Mouse (Mus musculus) embryonic facial prominence, embryonic 13.5 days (tissue): ENCODE results near the gene Clca3b. TPM values are rescaled to one million over a fixed set of nuclear protein-coding genes. Genes with fewer than 3 reads are reported as not detected.
"Not testable (repeated sequence)": the region's sequence is repeated elsewhere in the genome, so short reads cannot be mapped to it uniquely, and the experiment has no call there.

ENCODE experiments used
- ATAC-seq: fragments of 200-750 bp; cut with Nextera tagmentation; 2 replicates; pipeline ENCODE4 v1.8.0; 2017; ENCODE audit warnings: low read depth; ENCODE audit not compliant: insufficient number of reproducible peaks, insufficient read depth, low FRiP score, low TSS enrichment
- H3K27ac ChIP-seq: fragments of 300-500 bp; sonication (generic); 2 replicates; pipeline ENCODE4 v1.5.1; 2015; ENCODE audit warnings: moderate library complexity, mild to moderate bottlenecking, inconsistent platforms
- H3K27me3 ChIP-seq: fragments of 300-500 bp; sonication (generic); 2 replicates; pipeline ENCODE4 v1.6.1; 2015; ENCODE audit warnings: mild to moderate bottlenecking, inconsistent platforms
- H3K36me3 ChIP-seq: fragments of 300-500 bp; sonication (generic); 2 replicates; pipeline ENCODE4 v1.6.1; 2015; ENCODE audit warnings: mild to moderate bottlenecking, inconsistent platforms
- H3K4me1 ChIP-seq: fragments of 300-500 bp; sonication (generic); 2 replicates; pipeline ENCODE4 v1.6.1; 2015; ENCODE audit warnings: inconsistent platforms
- H3K4me2 ChIP-seq: fragments of 300-500 bp; sonication (generic); 2 replicates; pipeline ENCODE4 v1.6.1; 2015; ENCODE audit warnings: moderate library complexity, mild to moderate bottlenecking, inconsistent platforms
- H3K4me3 ChIP-seq: fragments of 300-500 bp; sonication (generic); 2 replicates; pipeline ENCODE4 v1.5.1; 2015; ENCODE audit warnings: mild to moderate bottlenecking, inconsistent platforms
- H3K9ac ChIP-seq: fragments of 300-500 bp; sonication (generic); 2 replicates; pipeline ENCODE4 v1.6.1; 2015; ENCODE audit warnings: mild to moderate bottlenecking, inconsistent platforms
- H3K9me3 ChIP-seq: fragments of 300-500 bp; sonication (generic); 2 replicates; pipeline ENCODE4 v1.6.1; 2016; ENCODE audit warnings: inconsistent platforms
- WGBS: fragments of 180-500 bp; shearing (Covaris S2); methylation state at CpG from one replicate; pipeline ENCODE4 v1.1.7; 2015; ENCODE audit warnings: mixed read lengths; 5-methylcytosine and 5-hydroxymethylcytosine counted together
- polyA plus RNA-seq: library from polyadenylated mRNA; unstranded; fragments of >200 nt; fragmentation: Nextera tagmentation; extraction: Ambion mirVana; gene quantifications from 2 replicates; pipeline ENCODE4 v1.2.1, GENCODE M21; 2015

The Clca3b gene
- not detected in 2 replicates for polyA plus RNA-seq

DNA sequence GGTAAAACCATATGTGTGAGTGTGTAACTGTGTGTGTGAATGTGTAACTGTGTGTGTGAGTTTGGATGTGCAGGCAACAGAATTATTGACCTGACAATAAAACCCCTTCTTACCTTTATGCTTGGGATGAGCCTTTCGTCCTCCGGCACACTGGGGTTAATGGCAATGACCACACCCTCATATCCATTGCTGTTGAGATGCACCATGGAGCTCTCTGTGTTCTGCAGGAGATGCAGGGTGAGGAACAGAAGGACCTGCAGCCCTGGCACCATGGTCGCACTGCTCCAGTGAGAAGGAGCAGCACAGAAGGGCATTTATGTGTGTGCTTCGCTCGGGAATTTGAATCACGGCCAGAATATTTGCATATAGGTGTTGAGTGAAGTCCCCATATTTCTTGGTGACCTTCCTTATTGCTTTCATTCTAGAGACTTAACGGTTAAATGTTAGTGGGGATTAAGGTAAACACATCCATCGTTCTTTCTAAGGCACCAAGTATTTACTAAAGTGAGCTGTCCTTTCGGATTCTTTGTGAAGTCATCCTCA lies at the start of gene Clca3b:
Clca3b (minus strand) TSS at position 344 of the 543 bp plus-strand sequence.
- not testable (repeated sequence) for H3K4me2 ChIP-seq, H3K4me1 ChIP-seq, H3K4me3 ChIP-seq, H3K27me3 ChIP-seq, H3K27ac ChIP-seq, H3K9ac ChIP-seq, ATAC-seq, H3K9me3 ChIP-seq, H3K36me3 ChIP-seq
- WGBS = 84% methylated on average over 9 of the region's 9 CpGs

DNA sequence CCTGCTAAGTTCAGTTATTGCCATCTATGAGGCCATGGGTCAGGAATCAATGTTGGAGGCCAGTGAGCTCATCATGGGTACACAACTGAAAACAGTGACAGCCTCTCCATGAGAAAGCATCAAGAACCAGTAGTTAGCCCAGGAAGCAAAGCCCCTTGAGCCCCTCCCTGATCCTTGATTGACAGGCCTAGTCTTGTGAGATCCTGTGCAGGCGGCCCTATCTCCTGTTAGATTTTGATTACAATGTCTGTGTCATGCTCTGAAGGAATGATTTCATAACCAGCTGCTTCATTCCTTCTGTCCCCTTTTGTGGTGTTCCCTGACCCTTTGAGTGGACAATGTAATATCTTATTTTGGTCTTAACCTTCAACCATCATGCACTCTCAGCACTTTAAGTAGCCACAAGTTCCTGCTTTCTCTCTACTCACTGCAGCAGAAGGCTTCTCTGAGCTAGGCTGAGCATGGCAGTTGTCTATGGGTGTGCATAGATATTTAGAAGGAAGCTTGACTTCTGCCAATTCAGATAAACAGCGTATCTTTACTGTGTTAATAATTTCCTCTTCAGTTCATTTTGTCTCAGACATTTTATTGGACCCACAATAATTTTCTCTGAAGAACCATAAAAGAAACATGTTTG lies 48.0 kb upstream of the Clca3b start:
- Histone ChIP-seq H3K27me3 (no peaks in the 10 kb centered on the region), H3K4me1 (no peaks in the 10 kb centered on the region), H3K4me3 (no peak overlapping the region)

DNA sequence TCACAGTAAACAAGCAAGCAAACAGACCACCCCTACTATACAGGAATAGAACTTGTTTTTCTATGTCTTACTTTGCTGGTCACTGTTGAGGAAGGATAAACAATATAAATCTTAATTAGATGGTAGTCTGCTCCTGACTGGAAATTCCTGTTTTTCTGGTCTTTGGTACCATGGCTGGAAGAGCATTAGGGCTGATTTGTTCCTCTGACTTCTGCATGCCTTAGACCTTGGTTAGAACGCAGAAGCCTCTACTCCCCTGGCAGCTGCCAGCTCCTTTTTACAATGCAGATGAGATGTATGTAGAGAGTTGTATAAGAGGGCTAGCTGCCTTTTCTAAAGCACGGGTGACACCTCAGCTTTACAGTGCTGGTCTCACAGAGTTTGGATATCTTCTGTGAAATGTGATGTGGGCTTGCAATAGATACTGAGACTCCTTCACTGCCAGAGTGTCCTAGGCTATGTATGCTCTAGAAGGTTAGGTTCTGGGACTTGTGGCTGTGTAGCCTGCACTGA lies 41.1 kb upstream of the Clca3b start:
- 62% methylated on average over 2 of the region's 2 CpGs for WGBS
- no peaks in the 10 kb centered on the region for H3K4me1 ChIP-seq

More for the DNA sequence above, 48.0 kb upstream of the Clca3b start:
- Histone ChIP-seq H3K36me3 (no peaks in the 10 kb centered on the region), H3K9me3 (no peaks in the 10 kb centered on the region), H3K9ac (no peak overlapping the region), H3K4me2 (no peak overlapping the region), H3K27ac (no peak overlapping the region)
- WGBS = 88% methylated on average over 2 of the region's 2 CpGs
- no peak for ATAC-seq

DNA sequence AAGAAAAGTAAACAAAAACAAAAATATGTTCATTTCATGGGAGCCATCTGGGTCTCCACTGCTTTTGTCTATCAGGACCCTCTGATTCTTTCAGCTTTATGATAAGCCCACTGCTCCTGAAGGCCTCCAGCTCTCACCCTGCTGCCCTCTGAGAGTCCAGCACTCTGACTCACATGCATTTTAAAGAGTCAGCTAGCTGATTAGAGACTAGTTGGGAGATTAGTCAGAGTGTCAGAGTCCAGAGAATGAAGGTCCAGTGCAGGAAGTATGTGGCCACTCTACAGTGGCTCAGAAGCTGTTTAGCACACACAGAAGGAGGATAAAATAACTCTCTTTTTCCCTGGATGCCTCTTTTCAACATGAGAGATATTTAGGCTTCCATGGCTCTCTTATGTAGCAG lies 37.8 kb upstream of the Clca3b start:
- no peak overlapping the region for H3K4me2 ChIP-seq
- H3K9ac ChIP-seq = no peak overlapping the region
- H3K27ac ChIP-seq = no peak overlapping the region
- ATAC-seq = no peak
- H3K9me3 ChIP-seq = no peaks in the 10 kb centered on the region
- no peaks in the 10 kb centered on the region for H3K4me1 ChIP-seq
- no peak overlapping the region for H3K4me3 ChIP-seq
- no peaks in the 10 kb centered on the region for H3K27me3 ChIP-seq
- H3K36me3 ChIP-seq = no peaks in the 10 kb centered on the region

More for the DNA sequence above, 41.1 kb upstream of the Clca3b start:
- Histone ChIP-seq H3K9ac (no peak overlapping the region), H3K27ac (no peak overlapping the region), H3K36me3 (no peaks in the 10 kb centered on the region), H3K27me3 (no peaks in the 10 kb centered on the region), H3K9me3 (no peaks in the 10 kb centered on the region), H3K4me2 (no peak overlapping the region), H3K4me3 (no peak overlapping the region)
- ATAC-seq = no peak

DNA sequence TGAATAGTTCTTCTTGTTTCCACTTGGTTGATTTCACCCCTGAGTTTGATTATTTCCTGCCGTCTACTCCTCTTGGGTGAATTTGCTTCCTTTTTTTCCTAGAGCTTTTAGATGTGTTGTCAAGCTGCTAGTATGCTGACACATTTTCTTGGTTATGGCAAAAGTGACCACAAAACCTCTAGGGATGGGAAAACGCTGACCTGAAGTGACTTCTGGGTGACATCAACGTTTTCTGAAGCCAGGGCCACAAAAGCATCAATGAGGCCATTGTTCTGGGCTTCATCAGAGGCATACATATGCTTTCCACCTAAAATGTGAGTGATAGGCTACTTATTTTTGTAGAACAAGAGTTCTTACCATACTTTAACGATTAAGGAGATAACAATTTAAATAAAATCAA lies 22.9 kb upstream of the Clca3b start:
- H3K9ac ChIP-seq, H3K27ac ChIP-seq, H3K4me3 ChIP-seq, H3K4me2 ChIP-seq, H3K27me3 ChIP-seq, H3K36me3 ChIP-seq, H3K9me3 ChIP-seq, ATAC-seq, H3K4me1 ChIP-seq: not testable (repeated sequence)
- WGBS = 28% methylated on average over 4 of the region's 4 CpGs

DNA sequence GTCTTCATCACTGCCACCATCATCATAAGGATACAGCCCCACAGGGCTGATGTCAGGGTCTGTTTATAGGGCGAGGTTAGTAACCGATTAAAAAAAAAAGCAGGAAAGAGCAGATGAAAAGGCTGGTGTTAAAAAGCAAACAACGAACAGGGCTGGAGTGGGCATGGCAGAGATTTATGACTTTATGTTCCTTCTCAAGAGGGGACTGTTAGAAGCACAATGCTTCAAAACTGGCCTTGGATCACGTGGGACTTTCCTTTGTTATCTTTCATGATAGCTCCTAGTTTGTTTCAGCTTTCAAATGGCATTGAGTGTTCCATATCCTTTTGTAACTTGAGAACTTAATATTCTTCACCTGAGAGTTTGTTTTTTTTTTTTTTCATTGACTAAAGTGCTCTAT lies 427 bp upstream of the Clca3b start:
- ATAC-seq = no peak
- H3K9ac ChIP-seq = no peak overlapping the region
- no peak overlapping the region for H3K4me3 ChIP-seq
- H3K4me1 ChIP-seq = no peaks in the 10 kb centered on the region
- WGBS = 64% methylated on average over 4 of the region's 4 CpGs
- no peak overlapping the region for H3K27ac ChIP-seq
- H3K4me2 ChIP-seq = no peak overlapping the region
- H3K36me3 ChIP-seq = no peaks in the 10 kb centered on the region
- H3K9me3 ChIP-seq = no peaks in the 10 kb centered on the region
- H3K27me3 ChIP-seq = no peaks in the 10 kb centered on the region

DNA sequence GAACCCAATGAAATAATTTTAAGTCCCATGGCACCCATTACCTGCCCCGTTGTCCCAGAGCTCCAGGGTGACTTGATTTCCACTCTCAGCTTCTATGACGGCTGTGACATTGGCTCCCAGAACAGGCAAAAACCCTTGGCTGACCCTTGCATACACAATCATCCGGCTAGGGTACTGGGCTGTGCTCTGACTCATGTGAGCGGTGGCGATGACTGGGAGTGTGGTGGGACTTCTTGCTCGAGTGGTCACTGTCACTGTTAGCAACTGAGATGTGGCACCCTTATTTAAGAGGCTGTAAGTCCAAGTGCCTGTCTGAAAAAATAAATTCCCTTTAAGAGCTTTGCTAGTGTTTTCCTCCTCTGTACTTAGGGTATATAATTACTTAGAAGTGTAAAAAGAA lies 21.9 kb downstream of the Clca3b start:
- ATAC-seq = no peak
- Histone ChIP-seq H3K9me3 (no peaks in the 10 kb centered on the region), H3K27me3 (no peaks in the 10 kb centered on the region), H3K4me1 (no peaks in the 10 kb centered on the region), H3K27ac (no peak overlapping the region), H3K4me2 (no peak overlapping the region), H3K9ac (no peak overlapping the region), H3K4me3 (no peak overlapping the region), H3K36me3 (no peaks in the 10 kb centered on the region)
- WGBS = 83% methylated on average over 6 of the region's 6 CpGs

DNA sequence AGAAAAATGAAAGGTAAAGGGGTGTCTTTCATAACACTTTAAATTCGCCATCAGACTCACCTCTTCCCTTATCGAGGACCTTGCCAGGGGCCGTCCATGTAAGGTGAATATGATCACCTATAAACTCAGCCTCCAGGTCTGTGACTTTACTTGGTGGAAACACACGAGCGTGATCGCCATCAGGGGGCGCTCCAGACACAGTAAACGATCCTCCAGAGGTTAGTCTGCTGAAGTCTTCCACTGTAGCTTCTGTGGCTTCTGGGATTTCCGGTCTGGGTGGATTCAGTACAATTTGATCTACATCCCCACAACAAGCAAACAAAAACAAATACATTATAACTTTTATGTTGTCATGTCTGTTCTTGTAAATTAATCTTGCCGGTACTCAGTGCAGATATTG lies 24.0 kb downstream of the Clca3b start:
- no peaks in the 10 kb centered on the region for H3K4me1 ChIP-seq
- no peaks in the 10 kb centered on the region for H3K9me3 ChIP-seq
- no peaks in the 10 kb centered on the region for H3K27me3 ChIP-seq
- H3K27ac ChIP-seq = no peak overlapping the region
- no peak for ATAC-seq
- WGBS = 11% methylated on average over 10 of the region's 10 CpGs
- no peak overlapping the region for H3K4me3 ChIP-seq
- no peak overlapping the region for H3K9ac ChIP-seq
- H3K36me3 ChIP-seq = no peaks in the 10 kb centered on the region
- no peak overlapping the region for H3K4me2 ChIP-seq

DNA sequence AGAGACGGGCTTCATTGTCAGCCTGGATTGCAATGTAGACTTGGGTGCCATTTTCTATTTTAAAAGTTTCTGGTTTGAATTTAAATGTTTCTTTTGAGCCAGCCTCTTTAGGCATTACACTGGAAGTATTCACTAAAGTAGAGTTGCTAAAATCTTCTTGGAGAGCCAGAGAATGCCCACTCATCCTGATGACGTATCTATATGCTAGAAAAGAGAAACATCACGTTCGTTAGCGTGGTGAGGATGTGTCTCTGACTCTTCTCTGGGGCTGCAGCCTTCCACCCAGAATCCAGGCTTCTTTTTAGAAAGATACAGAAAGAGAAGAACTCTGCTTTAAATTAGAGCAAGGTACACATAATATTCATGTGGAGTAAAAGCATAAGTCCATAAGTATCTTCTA lies 25.8 kb downstream of the Clca3b start:
- no peaks in the 10 kb centered on the region for H3K36me3 ChIP-seq
- ATAC-seq = no peak
- no peak overlapping the region for H3K9ac ChIP-seq
- no peaks in the 10 kb centered on the region for H3K9me3 ChIP-seq
- 77% methylated on average over 5 of the region's 5 CpGs for WGBS
- no peak overlapping the region for H3K27ac ChIP-seq
- no peaks in the 10 kb centered on the region for H3K4me1 ChIP-seq
- H3K4me2 ChIP-seq = no peak overlapping the region
- H3K4me3 ChIP-seq = no peak overlapping the region
- no peaks in the 10 kb centered on the region for H3K27me3 ChIP-seq

DNA sequence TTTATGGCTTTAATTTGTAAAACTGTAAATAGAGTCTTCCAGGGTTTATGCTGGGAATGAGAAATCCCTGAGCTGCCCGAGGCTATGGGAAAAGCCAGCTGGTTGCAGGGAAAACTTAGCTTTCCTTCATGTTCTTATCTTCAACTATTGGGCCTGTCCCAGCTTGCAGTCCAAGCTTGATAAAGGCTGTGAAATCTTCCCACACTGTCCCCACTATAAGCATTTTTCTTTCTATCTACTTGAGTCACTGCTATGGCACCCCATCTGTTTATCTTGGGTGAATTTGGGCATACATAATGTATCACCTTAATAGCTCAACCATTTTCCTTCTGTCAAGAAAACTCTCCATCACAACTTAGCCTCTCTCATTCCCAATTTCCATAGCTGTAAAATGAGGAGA lies 28.5 kb downstream of the Clca3b start:
- H3K4me3 ChIP-seq = no peak overlapping the region
- no peak overlapping the region for H3K9ac ChIP-seq
- 71% methylated on average over 1 of the region's 1 CpGs for WGBS
- no peaks in the 10 kb centered on the region for H3K4me1 ChIP-seq
- no peaks in the 10 kb centered on the region for H3K27me3 ChIP-seq
- no peak overlapping the region for H3K27ac ChIP-seq
- ATAC-seq = no peak
- H3K9me3 ChIP-seq = no peaks in the 10 kb centered on the region
- H3K36me3 ChIP-seq = no peaks in the 10 kb centered on the region
- H3K4me2 ChIP-seq = no peak overlapping the region

DNA sequence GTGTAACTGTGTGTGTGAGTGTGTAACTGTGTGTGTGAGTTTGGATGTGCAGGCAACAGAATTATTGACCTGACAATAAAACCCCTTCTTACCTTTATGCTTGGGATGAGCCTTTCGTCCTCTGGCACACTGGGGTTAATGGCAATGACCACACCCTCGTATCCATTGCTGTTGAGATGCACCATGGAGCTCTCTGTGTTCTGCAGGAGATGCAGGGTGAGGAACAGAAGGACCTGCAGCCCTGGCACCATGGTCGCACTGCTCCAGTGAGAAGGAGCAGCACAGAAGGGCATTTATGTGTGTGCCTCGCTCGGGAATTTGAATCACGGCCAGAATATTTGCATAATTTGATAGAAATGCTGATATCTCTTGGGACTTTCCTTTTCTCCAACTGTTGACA lies 29.9 kb downstream of the Clca3b start, which contains the start of gene Clca3a2:
Clca3a2 (minus strand) TSS at position 276 of the 400 bp plus-strand sequence.
- 77% methylated on average over 6 of the region's 6 CpGs for WGBS
- not testable (repeated sequence) for H3K4me2 ChIP-seq, H3K9me3 ChIP-seq, H3K4me1 ChIP-seq, H3K4me3 ChIP-seq, H3K9ac ChIP-seq, ATAC-seq, H3K27ac ChIP-seq, H3K36me3 ChIP-seq, H3K27me3 ChIP-seq

DNA sequence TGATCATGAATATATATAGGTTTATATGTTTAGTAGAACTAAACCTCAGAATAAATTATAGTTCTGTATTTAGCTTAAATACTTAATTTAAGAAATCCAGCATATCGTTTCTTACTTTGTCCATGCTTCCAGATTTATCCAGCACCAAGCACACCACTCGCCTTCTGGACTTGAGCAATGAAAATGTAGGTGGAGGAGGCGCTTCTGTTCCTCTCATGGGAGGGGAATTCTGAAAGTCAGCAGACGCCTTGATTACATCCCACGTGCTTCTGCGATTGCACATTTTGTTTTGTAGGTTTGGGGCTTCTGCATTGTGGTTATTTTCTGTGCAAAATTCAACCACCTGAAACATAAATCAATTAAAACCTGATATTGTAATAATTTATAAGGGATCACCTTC lies 35.8 kb downstream of the Clca3b start:
- H3K4me1 ChIP-seq, H3K36me3 ChIP-seq, H3K27ac ChIP-seq, H3K4me3 ChIP-seq, H3K9ac ChIP-seq, H3K27me3 ChIP-seq, H3K4me2 ChIP-seq, H3K9me3 ChIP-seq, ATAC-seq: not testable (repeated sequence)
- 88% methylated on average over 6 of the region's 6 CpGs for WGBS
